Mouse (Mus musculus) small intestine, adult 2 months (tissue): Measurements from ENCODE around the gene Gm20388.

Experiments used
- CTCF ChIP-seq: fragments of 200-500 bp; IDR thresholded peaks from 2 replicates; pipeline ENCODE4 v1.5.1; 2012; ENCODE audit warnings: low read depth, mild to moderate bottlenecking, control low read depth, inconsistent platforms, low read length, moderate library complexity, mixed read lengths; ENCODE audit not compliant: insufficient replicate concordance, insufficient read length; ENCODE audit errors: extremely low read depth
- POLR2A ChIP-seq: fragments of 200-500 bp; IDR thresholded peaks from 2 replicates; pipeline ENCODE4 v1.6.1; 2012; ENCODE audit warnings: low read depth, mild to moderate bottlenecking, control low read depth, inconsistent platforms, low read length, moderate library complexity

DNA sequence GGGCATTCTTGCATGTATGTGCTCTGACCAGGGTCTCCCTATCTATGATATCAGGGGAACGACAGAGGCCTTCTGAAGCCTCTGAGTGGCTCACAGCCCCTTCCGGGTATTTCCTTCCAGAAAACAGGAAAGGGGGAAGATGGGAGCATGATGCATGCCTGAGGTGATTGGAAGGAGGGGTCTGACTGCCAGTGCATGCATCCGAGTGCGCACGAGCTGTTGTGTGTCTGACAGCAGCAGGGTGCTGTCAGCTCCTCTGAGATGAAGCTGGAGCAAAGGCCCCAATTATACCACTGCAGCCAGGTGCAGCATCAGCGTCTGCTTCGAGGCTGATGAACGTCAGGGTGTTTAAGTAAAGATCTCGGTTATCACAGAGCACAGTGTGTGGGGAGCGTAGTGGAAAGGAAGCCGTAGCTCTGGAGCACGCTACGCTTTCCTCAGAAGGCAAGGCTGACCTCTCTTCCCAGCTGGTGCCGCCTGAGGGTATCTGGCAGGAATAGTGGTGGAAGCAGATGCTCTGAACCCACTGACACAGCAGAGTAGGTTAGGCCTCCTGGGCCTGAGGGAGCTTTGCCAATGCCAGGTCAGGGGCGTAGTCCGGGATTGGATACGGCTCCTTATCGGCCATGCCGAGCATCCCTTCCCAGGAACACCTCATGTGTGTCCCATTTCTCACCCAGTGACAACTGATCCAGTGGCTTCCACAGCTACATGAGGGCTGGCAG is 2683.3 kb downstream of the Gm20388 start:
- TF ChIP-seq CTCF, result no peak
- no peak for TF ChIP-seq POLR2A
